Mouse (Mus musculus) MEL (cell line): ENCODE measurements around the gene Exoc4.

ENCODE experiments used
- BHLHE40 ChIP-seq: IDR thresholded peaks from 2 replicates; pipeline ENCODE4 v1.6.1; 2012; ENCODE audit warnings: low read depth, mild to moderate bottlenecking, inconsistent platforms, low read length, improper control_type of control experiment, borderline replicate concordance
- CTCF ChIP-seq, 3 experiments: IDR thresholded peaks in 2 of 3; conservative IDR thresholded peaks in 1 of 3; 2 replicates each; pipeline ENCODE4 v1.5.1; 2011 to 2012; ENCODE audit warnings: low read length in 3 of 3, low read depth in 2 of 3, mild to moderate bottlenecking in 2 of 3, improper control_type of control experiment in 1 of 3, inconsistent platforms in 1 of 3, mixed read lengths in 1 of 3, moderate library complexity in 1 of 3; ENCODE audit not compliant: control insufficient read depth in 1 of 3, insufficient read depth in 1 of 3, poor library complexity in 1 of 3, severe bottlenecking in 1 of 3
- GATA1 ChIP-seq: IDR thresholded peaks from 2 replicates; pipeline ENCODE4 v1.6.1; 2011; ENCODE audit warnings: low read depth, low read length, improper control_type of control experiment
- POLR2AphosphoS2 ChIP-seq: IDR thresholded peaks from 2 replicates; pipeline ENCODE4 v1.6.1; 2011; ENCODE audit warnings: low read length, improper control_type of control experiment
- RCOR1 ChIP-seq: IDR thresholded peaks from 2 replicates; pipeline ENCODE4 v1.6.1; 2012; ENCODE audit warnings: low read depth, mild to moderate bottlenecking, inconsistent platforms, low read length, improper control_type of control experiment
- TBP ChIP-seq: IDR thresholded peaks from 2 replicates; pipeline ENCODE4 v1.8.0; 2011; ENCODE audit warnings: low read depth, low read length, improper control_type of control experiment
- UBTF ChIP-seq: IDR thresholded peaks from 2 replicates; pipeline ENCODE4 v1.6.1; 2012; ENCODE audit warnings: low read depth, mild to moderate bottlenecking, inconsistent platforms, low read length, improper control_type of control experiment, moderate library complexity, borderline replicate concordance; ENCODE audit not compliant: insufficient read depth

DNA sequence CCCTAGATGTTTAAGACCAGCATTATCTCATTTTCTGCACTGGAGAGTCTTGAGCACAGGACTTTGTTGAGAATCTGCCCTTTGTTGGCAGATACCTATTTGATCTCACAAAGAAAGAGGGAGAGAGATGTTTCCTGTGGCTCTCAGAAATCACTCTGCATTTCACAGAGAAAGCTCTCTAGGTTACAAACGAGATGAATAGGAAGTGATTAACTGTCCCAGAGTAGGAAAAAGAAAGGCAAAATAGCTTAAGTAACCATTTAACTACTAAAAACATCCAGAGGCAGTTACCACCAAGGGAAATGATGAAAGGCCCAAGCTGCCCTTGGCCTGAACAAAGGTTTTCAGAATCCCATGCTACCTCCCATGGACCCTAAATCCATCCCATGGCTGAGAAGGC is 754.1 kb downstream of the Exoc4 start:
- TF ChIP-seq UBTF (no peak), RCOR1 (no peak), GATA1 (no peak), CTCF (IDR thresholded peaks at IDR 0.05 in 2 of 3, conservative IDR thresholded peaks at IDR 0.05 in 1 of 3; ENCODE audit: control insufficient read depth in 1 of 3, insufficient read depth in 1 of 3, low read depth in 2 of 3, low read length in 3 of 3, poor library complexity in 1 of 3, severe bottlenecking in 1 of 3) (no peak), BHLHE40 (no peak), POLR2AphosphoS2 (no peak), TBP (no peak)
